Mouse (Mus musculus) heart, embryonic 13.5 days (tissue): ENCODE measurements around the gene Fthl17d. TPM values are rescaled to one million over a fixed set of nuclear protein-coding genes. Genes with fewer than 3 reads are reported as not detected.
"Not testable (repeated sequence)": the region's sequence is repeated elsewhere in the genome, so short reads cannot be mapped to it uniquely, and the experiment has no call there.

Experiments
- ATAC-seq: fragments of 200-750 bp; cut with Nextera tagmentation; 2 replicates; pipeline ENCODE4 v1.8.0; 2017; ENCODE audit warnings: moderate TSS enrichment; ENCODE audit not compliant: insufficient number of reproducible peaks, low FRiP score, low TSS enrichment; ENCODE audit errors: extremely low read depth
- H3K27ac ChIP-seq: fragments of 300-500 bp; sonication (generic); replicated peaks from 2 replicates; pipeline ENCODE4 v1.5.1; 2015; ENCODE audit warnings: moderate library complexity, mild to moderate bottlenecking, inconsistent platforms
- H3K27me3 ChIP-seq: fragments of 300-500 bp; sonication (generic); replicated peaks from 2 replicates; pipeline ENCODE4 v1.6.1; 2015; ENCODE audit warnings: mild to moderate bottlenecking, inconsistent platforms
- H3K36me3 ChIP-seq: fragments of 300-500 bp; sonication (generic); 2 replicates; pipeline ENCODE4 v1.6.1; 2015; ENCODE audit warnings: mild to moderate bottlenecking, inconsistent platforms
- H3K4me1 ChIP-seq: fragments of 300-500 bp; sonication (generic); 2 replicates; pipeline ENCODE4 v1.6.1; 2015; ENCODE audit warnings: inconsistent platforms
- H3K4me2 ChIP-seq: fragments of 300-500 bp; sonication (generic); 2 replicates; pipeline ENCODE4 v1.6.1; 2015; ENCODE audit warnings: inconsistent platforms, mild to moderate bottlenecking, moderate library complexity
- H3K4me3 ChIP-seq: fragments of 300-500 bp; sonication (generic); 2 replicates; pipeline ENCODE4 v1.5.1; 2015; ENCODE audit warnings: moderate library complexity, mild to moderate bottlenecking, inconsistent platforms
- H3K9ac ChIP-seq: fragments of 300-500 bp; sonication (generic); 2 replicates; pipeline ENCODE4 v1.6.1; 2015; ENCODE audit warnings: inconsistent platforms, mild to moderate bottlenecking, moderate library complexity
- H3K9me3 ChIP-seq: fragments of 300-500 bp; sonication (generic); 2 replicates; pipeline ENCODE4 v1.6.1; 2016; ENCODE audit warnings: inconsistent platforms
- WGBS: fragments of 180-500 bp; shearing (Covaris S2); methylation state at CpG from one replicate; pipeline ENCODE4 v1.1.7; 2015; ENCODE audit warnings: mixed read lengths; 5-methylcytosine and 5-hydroxymethylcytosine counted together
- polyA plus RNA-seq: library from polyadenylated mRNA; unstranded; fragments of >200 nt; fragmentation: Nextera tagmentation; extraction: Ambion mirVana; gene quantifications from 2 replicates; pipeline ENCODE4 v1.2.1, GENCODE M21; 2015

The Fthl17d gene
- not detected in 2 replicates for polyA plus RNA-seq

DNA sequence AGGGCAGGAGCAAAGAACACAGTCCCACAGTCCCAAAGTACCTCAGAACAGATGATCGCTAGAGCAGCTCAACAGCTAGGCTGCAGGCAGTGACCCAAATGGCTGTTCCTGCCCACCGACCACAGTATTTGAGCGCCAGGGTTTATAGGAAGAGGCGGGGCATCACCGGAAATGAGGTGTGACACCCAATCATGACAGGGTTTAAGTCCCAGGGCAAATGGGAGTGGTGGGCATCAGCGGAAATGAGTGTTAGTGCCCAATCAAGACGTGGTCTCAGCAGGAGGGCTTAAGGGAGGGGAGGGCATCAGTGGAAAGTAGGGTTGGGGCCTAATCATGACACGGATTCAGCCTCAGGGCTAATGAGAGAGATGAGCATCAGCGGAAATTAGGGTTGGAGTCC lies at the start of gene Fthl17d:
Gene Fthl17d (minus strand): TSS at position 101 of the 400 bp plus-strand sequence.
- WGBS: no CpG with 5 or more reads among the region's 9 CpGs
- not testable (repeated sequence) for H3K4me1 ChIP-seq, H3K4me3 ChIP-seq, H3K27me3 ChIP-seq, H3K4me2 ChIP-seq, H3K9ac ChIP-seq, H3K9me3 ChIP-seq, H3K36me3 ChIP-seq, ATAC-seq, H3K27ac ChIP-seq

DNA sequence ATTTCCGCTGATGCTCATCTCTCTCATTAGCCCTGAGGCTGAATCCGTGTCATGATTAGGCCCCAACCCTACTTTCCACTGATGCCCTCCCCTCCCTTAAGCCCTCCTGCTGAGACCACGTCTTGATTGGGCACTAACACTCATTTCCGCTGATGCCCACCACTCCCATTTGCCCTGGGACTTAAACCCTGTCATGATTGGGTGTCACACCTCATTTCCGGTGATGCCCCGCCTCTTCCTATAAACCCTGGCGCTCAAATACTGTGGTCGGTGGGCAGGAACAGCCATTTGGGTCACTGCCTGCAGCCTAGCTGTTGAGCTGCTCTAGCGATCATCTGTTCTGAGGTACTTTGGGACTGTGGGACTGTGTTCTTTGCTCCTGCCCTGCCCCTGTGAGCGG lies 46.6 kb upstream of the Fthl17d start, which contains the start of gene Fthl17e:
Gene Fthl17e (plus strand): TSS at position 301 of the 400 bp plus-strand sequence.
- not testable (repeated sequence) for H3K9ac ChIP-seq, H3K9me3 ChIP-seq, H3K4me1 ChIP-seq, H3K27me3 ChIP-seq, ATAC-seq, H3K36me3 ChIP-seq, H3K27ac ChIP-seq, H3K4me2 ChIP-seq, H3K4me3 ChIP-seq
- 89% methylated on average over 1 of the region's 10 CpGs for WGBS

DNA sequence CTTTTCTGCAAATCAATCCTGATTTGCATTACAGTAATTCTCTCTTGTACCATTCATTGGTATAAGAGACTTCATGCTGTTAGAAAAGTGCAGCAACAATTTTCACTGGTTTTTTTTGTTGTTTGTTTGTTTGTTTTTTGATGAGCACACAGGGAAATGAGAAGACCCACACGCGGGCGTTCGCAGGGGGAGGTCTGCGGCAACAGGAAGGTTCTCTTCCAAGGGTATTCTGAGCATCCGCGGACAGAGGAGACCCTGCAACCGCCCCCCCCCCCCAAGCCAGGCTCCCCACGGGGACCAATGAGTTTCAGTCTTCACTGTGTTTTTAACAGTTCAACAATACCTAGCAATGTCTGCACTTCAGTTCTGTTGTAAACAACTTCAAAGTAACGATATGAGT lies 32.9 kb upstream of the Fthl17d start:
- no peak overlapping the region for H3K4me2 ChIP-seq
- no peak overlapping the region for H3K9ac ChIP-seq
- H3K36me3 ChIP-seq: no peaks in the 10 kb centered on the region
- H3K27me3 ChIP-seq: no peaks in the 10 kb centered on the region
- H3K4me1 ChIP-seq: no peaks in the 10 kb centered on the region
- H3K4me3 ChIP-seq: no peak overlapping the region
- H3K27ac ChIP-seq: no peak overlapping the region
- 50% methylated on average over 10 of the region's 10 CpGs for WGBS
- no peaks in the 10 kb centered on the region for H3K9me3 ChIP-seq
- ATAC-seq: no peak

DNA sequence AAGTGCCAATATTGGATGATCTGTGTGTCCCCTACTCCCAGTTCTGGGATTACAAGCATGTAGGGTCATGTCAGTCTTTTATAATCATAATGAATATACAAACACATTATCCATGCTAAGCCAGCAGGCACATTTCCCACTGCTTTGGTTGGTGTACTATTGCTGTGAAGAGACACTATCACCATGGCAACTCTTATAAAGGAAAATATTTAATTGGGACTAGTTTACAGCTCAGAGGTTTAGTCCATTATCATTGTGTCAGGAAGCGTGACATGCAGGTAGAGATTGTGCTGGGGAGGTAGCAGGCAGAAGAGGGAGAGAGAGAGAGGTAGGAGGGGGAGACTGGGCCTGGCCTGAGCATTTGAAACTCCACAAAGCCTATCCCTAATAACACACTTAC lies 29.5 kb upstream of the Fthl17d start:
- 77% methylated on average over 1 of the region's 1 CpGs for WGBS
- ATAC-seq: no peak
- H3K36me3 ChIP-seq: no peaks in the 10 kb centered on the region

DNA sequence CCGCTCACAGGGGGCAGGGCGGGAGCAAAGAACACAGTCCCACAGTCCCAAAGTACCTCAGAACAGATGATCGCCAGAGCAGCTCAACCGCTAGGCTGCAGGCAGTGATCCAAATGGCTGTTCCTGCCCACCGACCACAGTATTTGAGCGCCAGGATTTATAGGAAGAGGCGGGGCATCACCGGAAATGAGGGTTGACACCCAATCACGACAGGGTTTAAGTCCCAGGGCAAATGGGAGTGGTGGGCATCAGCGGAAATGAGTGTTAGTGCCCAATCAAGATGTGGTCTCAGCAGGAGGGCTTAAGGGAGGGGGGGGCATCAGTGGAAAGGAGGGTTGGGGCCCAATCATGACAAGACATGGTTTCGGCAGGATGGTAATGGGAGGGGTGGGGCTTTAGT lies 10.1 kb downstream of the Fthl17d start, which contains the start of gene Fthl17c:
Gene Fthl17c (minus strand): TSS at position 101 of the 400 bp plus-strand sequence.
- not testable (repeated sequence) for H3K4me2 ChIP-seq, H3K9me3 ChIP-seq, ATAC-seq, H3K4me3 ChIP-seq, H3K27me3 ChIP-seq, H3K4me1 ChIP-seq, H3K36me3 ChIP-seq, H3K9ac ChIP-seq, H3K27ac ChIP-seq
- WGBS: no CpG with 5 or more reads among the region's 11 CpGs

More for the DNA sequence above, 29.5 kb upstream of the Fthl17d start:
- H3K9me3 ChIP-seq: no peaks in the 10 kb centered on the region
- no peak overlapping the region for H3K9ac ChIP-seq
- H3K27ac ChIP-seq: no peak overlapping the region
- H3K4me3 ChIP-seq: no peak overlapping the region
- no peak overlapping the region for H3K4me2 ChIP-seq
- no peaks in the 10 kb centered on the region for H3K4me1 ChIP-seq
- no peaks in the 10 kb centered on the region for H3K27me3 ChIP-seq

DNA sequence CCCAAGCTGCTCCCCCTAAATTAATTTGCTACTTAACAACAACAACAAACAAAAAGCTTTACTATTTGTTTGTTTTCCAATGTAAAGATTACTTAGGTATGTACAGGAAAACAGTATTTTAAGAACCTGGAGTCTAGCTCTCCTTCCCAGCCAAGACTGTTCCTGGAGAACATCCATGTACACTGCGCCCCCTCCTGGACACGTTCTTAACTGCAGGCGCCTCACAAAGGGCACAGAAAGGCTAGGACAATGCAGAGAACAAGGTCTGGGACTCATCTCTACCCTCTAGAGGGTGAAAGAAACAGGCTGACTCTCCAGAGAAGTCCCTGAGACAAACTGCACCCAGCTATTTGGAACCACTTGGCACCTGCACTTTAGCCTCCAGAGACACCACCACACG lies 21.9 kb downstream of the Fthl17d start:
- H3K4me1 ChIP-seq, H3K27ac ChIP-seq: not testable (repeated sequence)
- 42% methylated on average over 4 of the region's 4 CpGs for WGBS

DNA sequence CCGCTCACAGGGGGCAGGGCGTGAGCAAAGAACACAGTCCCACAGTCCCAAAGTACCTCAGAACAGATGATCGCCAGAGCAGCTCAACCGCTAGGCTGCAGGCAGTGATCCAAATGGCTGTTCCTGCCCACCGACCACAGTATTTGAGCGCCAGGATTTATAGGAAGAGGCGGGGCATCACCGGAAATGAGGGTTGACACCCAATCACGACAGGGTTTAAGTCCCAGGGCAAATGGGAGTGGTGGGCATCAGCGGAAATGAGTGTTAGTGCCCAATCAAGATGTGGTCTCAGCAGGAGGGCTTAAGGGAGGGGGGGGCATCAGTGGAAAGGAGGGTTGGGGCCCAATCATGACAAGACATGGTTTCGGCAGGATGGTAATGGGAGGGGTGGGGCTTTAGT lies 23.7 kb downstream of the Fthl17d start, which contains the start of gene Fthl17b:
Gene Fthl17b (minus strand): TSS at position 101 of the 400 bp plus-strand sequence.
- H3K9ac ChIP-seq, H3K4me3 ChIP-seq, H3K9me3 ChIP-seq, H3K4me2 ChIP-seq, H3K27me3 ChIP-seq, ATAC-seq, H3K27ac ChIP-seq, H3K4me1 ChIP-seq, H3K36me3 ChIP-seq: not testable (repeated sequence)
- WGBS: 87% methylated on average over 4 of the region's 11 CpGs

More for the DNA sequence above, 21.9 kb downstream of the Fthl17d start:
- not testable (repeated sequence) for H3K4me2 ChIP-seq, H3K4me3 ChIP-seq, ATAC-seq, H3K27me3 ChIP-seq, H3K9ac ChIP-seq, H3K9me3 ChIP-seq, H3K36me3 ChIP-seq

DNA sequence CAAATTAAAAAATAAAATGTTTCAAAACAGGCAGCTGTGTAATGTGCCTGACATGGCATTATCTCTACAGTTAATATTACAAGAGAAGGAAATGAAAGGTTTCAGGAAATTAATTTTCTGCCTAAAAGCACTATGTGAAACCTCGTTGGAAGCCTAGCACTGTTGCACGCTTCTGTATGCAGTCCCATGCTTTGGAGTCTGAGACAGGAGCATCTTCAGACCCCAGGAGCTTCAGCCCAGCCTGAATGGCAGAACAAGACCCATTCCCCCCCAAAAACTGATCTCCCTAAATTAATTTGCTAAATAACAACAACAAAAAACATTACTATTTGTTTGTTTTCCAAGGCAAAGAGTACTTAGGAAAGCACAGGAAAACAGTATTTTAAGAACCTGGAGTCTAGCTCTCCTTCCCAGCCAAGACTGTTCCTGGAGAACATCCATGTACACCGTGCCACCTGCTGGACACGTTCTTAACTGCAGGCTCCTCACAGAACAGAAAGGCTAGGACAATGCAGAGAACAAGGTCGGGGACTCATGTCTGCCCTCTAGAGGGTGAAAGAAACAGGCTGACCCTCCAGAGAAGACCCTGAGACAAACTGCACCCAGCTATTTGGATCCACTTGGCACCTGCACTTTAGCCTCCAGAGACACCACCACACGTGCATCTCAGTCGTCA lies 38.3 kb downstream of the Fthl17d start:
- H3K9ac ChIP-seq, H3K27me3 ChIP-seq, H3K4me1 ChIP-seq, H3K27ac ChIP-seq, ATAC-seq, H3K9me3 ChIP-seq, H3K36me3 ChIP-seq, H3K4me3 ChIP-seq, H3K4me2 ChIP-seq: not testable (repeated sequence)
- 17% methylated on average over 7 of the region's 7 CpGs for WGBS

DNA sequence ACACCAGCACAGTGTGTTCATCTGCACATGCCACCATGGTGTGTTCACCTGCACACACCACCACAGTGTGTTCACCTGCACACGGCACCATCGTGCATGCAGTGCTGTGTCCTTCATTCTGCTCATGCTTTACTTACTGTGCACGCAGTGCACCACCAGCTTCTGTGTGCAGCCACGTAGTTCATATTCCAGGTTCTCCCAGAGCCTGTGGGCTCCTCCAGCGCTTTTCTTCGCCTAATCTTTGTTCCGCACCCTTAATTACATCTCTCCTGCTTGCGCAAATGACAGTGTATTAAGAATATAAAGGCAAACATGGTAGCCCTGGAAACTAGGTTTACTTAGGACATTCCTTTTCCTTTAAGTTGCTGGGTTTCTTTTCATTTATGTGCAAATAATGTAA lies 42.5 kb downstream of the Fthl17d start:
- Histone ChIP-seq H3K4me2 (no peak overlapping the region), H3K36me3 (no peaks in the 10 kb centered on the region), H3K9ac (no peak overlapping the region), H3K4me3 (no peak overlapping the region), H3K27ac (no peak overlapping the region), H3K4me1 (no peaks in the 10 kb centered on the region), H3K27me3 (no peaks in the 10 kb centered on the region), H3K9me3 (no peaks in the 10 kb centered on the region)
- no peak for ATAC-seq
- 79% methylated on average over 8 of the region's 8 CpGs for WGBS

Other genes with a start within 250 kb of the Fthl17d start
- not detected in 2 replicates for gene Ssx9, start 238.3 kb downstream of the Fthl17d start, polyA plus RNA-seq
- gene Ssxb5, start 183.1 kb downstream of the Fthl17d start, polyA plus RNA-seq: not detected in 2 replicates
- gene Gm6592, start 142.8 kb downstream of the Fthl17d start, polyA plus RNA-seq: not detected in 2 replicates
- not detected in 2 replicates for gene Gm5751, start 112.5 kb downstream of the Fthl17d start, polyA plus RNA-seq
- gene B630019K06Rik, start 94.4 kb downstream of the Fthl17d start, polyA plus RNA-seq: 1.5 and 2.0 TPM in 2 replicates
- not detected in 2 replicates for gene Fthl17b, start 23.8 kb downstream of the Fthl17d start, polyA plus RNA-seq
- gene Fthl17c, start 10.2 kb downstream of the Fthl17d start, polyA plus RNA-seq: not detected in 2 replicates
- not detected in 2 replicates for gene Fthl17e, start 46.7 kb upstream of the Fthl17d start, polyA plus RNA-seq
- not detected in 2 replicates for gene Fthl17f, start 76.3 kb upstream of the Fthl17d start, polyA plus RNA-seq
- gene 4930402K13Rik, start 117.8 kb upstream of the Fthl17d start, polyA plus RNA-seq: not detected in 2 replicates
- gene Lancl3, start 213.1 kb upstream of the Fthl17d start, polyA plus RNA-seq: 0.95 and 1.2 TPM in 2 replicates